Mouse (Mus musculus) G1E (cell line): ENCODE data around the gene Btbd9. TPM values are rescaled to one million over a fixed set of nuclear protein-coding genes. Genes with fewer than 3 reads are reported as not detected.

Experiments
- ATAC-seq: 2 replicates; pipeline ENCODE4 v1.8.0; 2016; ENCODE audit warnings: mild to moderate bottlenecking; ENCODE audit not compliant: insufficient number of reproducible peaks, poor library complexity, low FRiP score, severe bottlenecking; ENCODE audit errors: extremely low read depth
- DNase-seq: peaks from one replicate; pipeline ENCODE4 v3.0.0; 2012; ENCODE audit warnings: low spot score
- H3K27me3 ChIP-seq: 2 replicates; pipeline ENCODE4 v1.6.1; 2012; ENCODE audit warnings: mild to moderate bottlenecking, low read length, inconsistent platforms; ENCODE audit not compliant: insufficient read depth
- H3K36me3 ChIP-seq: replicated peaks from 2 replicates; pipeline ENCODE3; 2012; ENCODE audit warnings: mild to moderate bottlenecking, inconsistent platforms
- H3K4me1 ChIP-seq: 2 replicates; pipeline ENCODE4 v1.6.1; 2012; ENCODE audit warnings: low read depth, low read length, inconsistent platforms, mixed read lengths; ENCODE audit not compliant: insufficient read depth
- H3K4me3 ChIP-seq: 2 replicates; pipeline ENCODE4 v1.5.1; 2012; ENCODE audit warnings: low read depth, mild to moderate bottlenecking, inconsistent platforms, low read length, moderate library complexity, mixed read lengths
- H3K9me3 ChIP-seq: replicated peaks from 2 replicates; pipeline ENCODE4 v1.6.1; 2012; ENCODE audit warnings: inconsistent platforms
- CTCF ChIP-seq: IDR thresholded peaks from 2 replicates; pipeline ENCODE4 v1.5.1; 2012; ENCODE audit warnings: low read depth, low read length, inconsistent platforms, mixed read lengths
- GATA1 ChIP-seq: IDR thresholded peaks from 2 replicates; pipeline ENCODE4 v1.6.1; 2012; ENCODE audit warnings: borderline replicate concordance, low read length, inconsistent platforms, mixed read lengths
- GATA2 ChIP-seq: IDR thresholded peaks from 2 replicates; pipeline ENCODE4 v1.6.1; 2012; ENCODE audit warnings: low read depth, low read length, inconsistent platforms, borderline replicate concordance
- POLR2AphosphoS5 ChIP-seq: IDR thresholded peaks from 2 replicates; pipeline ENCODE4 v1.6.1; 2012; ENCODE audit warnings: low read depth, low read length, inconsistent platforms; ENCODE audit not compliant: insufficient replicate concordance
- TAL1 ChIP-seq: conservative IDR thresholded peaks from 2 replicates; pipeline ENCODE4 v1.6.1; 2012; ENCODE audit warnings: low read depth, low read length, inconsistent platforms, mixed read lengths
- polyA plus RNA-seq: library from polyadenylated mRNA; stranded (reverse); fragments of >175 nt; gene quantifications from 2 replicates; pipeline ENCODE4 v1.2.3, GENCODE M21; 2012
- total RNA-seq, 2 experiments: library from RNA; stranded (forward) in 1 of 2; stranded (reverse) in 1 of 2; fragments of 200-1000 nt in 1 of 2; fragments of >200 nt in 1 of 2; fragmentation: Nextera tagmentation in 1 of 2; gene quantifications; 2 replicates each; pipeline ENCODE4 v1.2.3; 2014 to 2017

Gene Btbd9
- total and polyA plus RNA-seq, 3 experiments: 33.6 to 68.4 (median 57.5) TPM

- Histone ChIP-seq H3K9me3 (no peaks in the 10 kb centered on the region), H3K27me3 (no peaks in the 10 kb centered on the region), H3K36me3 (peaks cover 19% of the 10 kb centered on the region), H3K4me3 (no peak overlapping the region), H3K4me1 (no peaks in the 10 kb centered on the region)
- ATAC-seq: no peak
- TF ChIP-seq GATA1 (no peak), TAL1 (no peak), POLR2AphosphoS5 (no peak), GATA2 (no peak), CTCF (no peak)
- DNase-seq: no peak
These were observed 101.7 kb downstream of the Btbd9 start for GRCm38 (mm10) chr17:30474561-30474960.

GRCm38 (mm10) chr17:30472776-30473175 lies 103.5 kb downstream of the Btbd9 start:
- H3K9me3 ChIP-seq: no peaks in the 10 kb centered on the region
- H3K27me3 ChIP-seq: no peaks in the 10 kb centered on the region
- TF ChIP-seq GATA1: no peak
- no peak for TF ChIP-seq CTCF
- no peak for TF ChIP-seq POLR2AphosphoS5
- no peak for TF ChIP-seq GATA2
- no peak for TF ChIP-seq TAL1
- no peaks in the 10 kb centered on the region for H3K4me1 ChIP-seq
- peaks cover 18% of the 10 kb centered on the region for H3K36me3 ChIP-seq
- ATAC-seq (no peak), DNase-seq (no peak)
- no peak overlapping the region for H3K4me3 ChIP-seq

- TF ChIP-seq CTCF (no peak), TAL1 (no peak), POLR2AphosphoS5 (no peak), GATA2 (no peak), GATA1 (no peak)
- ATAC-seq: no peak
- DNase-seq: no peak
- Histone ChIP-seq H3K9me3 (no peaks in the 10 kb centered on the region), H3K4me1 (no peaks in the 10 kb centered on the region), H3K4me3 (no peak overlapping the region), H3K36me3 (peaks cover 16% of the 10 kb centered on the region), H3K27me3 (no peaks in the 10 kb centered on the region)
These were observed 104.8 kb downstream of the Btbd9 start for GRCm38 (mm10) chr17:30471512-30471911.

GRCm38 (mm10) chr17:30470790-30471189 lies 105.5 kb downstream of the Btbd9 start:
- H3K4me1 ChIP-seq: no peaks in the 10 kb centered on the region
- H3K9me3 ChIP-seq: no peaks in the 10 kb centered on the region
- H3K27me3 ChIP-seq: no peaks in the 10 kb centered on the region
- TF ChIP-seq POLR2AphosphoS5 (no peak), GATA1 (no peak), CTCF (no peak), GATA2 (no peak)
- DNase-seq: no peak
- peaks cover 18% of the 10 kb centered on the region for H3K36me3 ChIP-seq
- no peak overlapping the region for H3K4me3 ChIP-seq
- ATAC-seq: no peak

- H3K4me3 ChIP-seq: no peak overlapping the region
- DNase-seq (no peak), ATAC-seq (no peak)
- no peak for TF ChIP-seq POLR2AphosphoS5
- TF ChIP-seq TAL1: no peak
- no peak for TF ChIP-seq GATA2
- no peak for TF ChIP-seq GATA1
- no peak for TF ChIP-seq CTCF
- H3K4me1 ChIP-seq: no peaks in the 10 kb centered on the region
- H3K36me3 ChIP-seq: peaks cover 15% of the 10 kb centered on the region
- H3K27me3 ChIP-seq: no peaks in the 10 kb centered on the region
- no peaks in the 10 kb centered on the region for H3K9me3 ChIP-seq
These were observed 106.0 kb downstream of the Btbd9 start for GRCm38 (mm10) chr17:30470286-30470685.

GRCm38 (mm10) chr17:30469511-30470076 lies 106.7 kb downstream of the Btbd9 start:
- Histone ChIP-seq H3K36me3 (peaks cover 20% of the 10 kb centered on the region), H3K27me3 (no peaks in the 10 kb centered on the region), H3K4me1 (no peaks in the 10 kb centered on the region), H3K4me3 (no peak overlapping the region), H3K9me3 (no peaks in the 10 kb centered on the region)
- DNase-seq (no peak), ATAC-seq (no peak)
- no peak for TF ChIP-seq GATA2

GRCm38 (mm10) chr17:30468368-30468767 lies 107.9 kb downstream of the Btbd9 start:
- Histone ChIP-seq H3K9me3 (no peaks in the 10 kb centered on the region), H3K4me3 (no peak overlapping the region), H3K36me3 (peaks cover 22% of the 10 kb centered on the region), H3K27me3 (no peaks in the 10 kb centered on the region), H3K4me1 (no peaks in the 10 kb centered on the region)
- DNase-seq (no peak), ATAC-seq (no peak)
- TF ChIP-seq POLR2AphosphoS5 (no peak), CTCF (no peak), TAL1 (no peak), GATA2 (no peak), GATA1 (no peak)
